Mouse (Mus musculus) embryonic facial prominence, embryonic 10.5 days (tissue): ENCODE data around the gene 2610318N02Rik. TPM values are rescaled to one million over a fixed set of nuclear protein-coding genes. Genes with fewer than 3 reads are reported as not detected.
A peak's percentile ranks its signal among the peaks of the same experiment; 100 is the strongest.

Experiments used
- DNase-seq: peaks from one replicate; pipeline ENCODE4 v3.0.0-alpha.2; 2017; ENCODE audit warnings: low spot score
- H3K27ac ChIP-seq: fragments of 300-500 bp; sonication (generic); replicated peaks from 2 replicates; pipeline ENCODE4 v1.5.1; 2016; ENCODE audit warnings: mild to moderate bottlenecking
- H3K27me3 ChIP-seq: fragments of 300-500 bp; sonication (generic); replicated peaks from 2 replicates; pipeline ENCODE4 v1.6.1; 2016; ENCODE audit warnings: low read depth, mild to moderate bottlenecking; ENCODE audit not compliant: poor library complexity, severe bottlenecking
- H3K36me3 ChIP-seq: fragments of 300-500 bp; sonication (generic); replicated peaks from 2 replicates; pipeline ENCODE4 v1.6.1; 2016; ENCODE audit warnings: mild to moderate bottlenecking, moderate library complexity
- H3K4me1 ChIP-seq: fragments of 300-500 bp; sonication (generic); 2 replicates; pipeline ENCODE4 v1.6.1; 2016
- H3K4me3 ChIP-seq: fragments of 300-500 bp; sonication (generic); 2 replicates; pipeline ENCODE4 v1.5.1; 2016; ENCODE audit warnings: mild to moderate bottlenecking, moderate library complexity
- H3K9me3 ChIP-seq: fragments of 300-500 bp; sonication (generic); 2 replicates; pipeline ENCODE4 v1.6.1; 2016; ENCODE audit warnings: mild to moderate bottlenecking
- WGBS: fragments of 180-500 bp; shearing (Covaris S2); methylation state at CpG from one replicate; pipeline ENCODE4 v1.1.7; 2016; 5-methylcytosine and 5-hydroxymethylcytosine counted together
- polyA plus RNA-seq: library from polyadenylated mRNA; unstranded; fragments of >200 nt; fragmentation: Nextera tagmentation; extraction: Ambion mirVana; gene quantifications from 2 replicates; pipeline ENCODE4 v1.2.1, GENCODE M21; 2016

2610318N02Rik gene
- polyA plus RNA-seq, 1 experiment from 2014 or later: 170 TPM

GRCm38 (mm10) chr16:17132906-17133200, 7.9 kb upstream of the 2610318N02Rik start:
- WGBS: 39% methylated on average over 7 of the region's 7 CpGs
- peak; percentile 39 for DNase-seq
- peak overlapping the region; percentile 87 for H3K4me3 ChIP-seq
- peaks cover 15% of the 10 kb centered on the region for H3K36me3 ChIP-seq
- H3K9me3 ChIP-seq: no peaks in the 10 kb centered on the region
- peak overlapping the region; percentile 93 for H3K27ac ChIP-seq
- H3K27me3 ChIP-seq: no peaks in the 10 kb centered on the region
- H3K4me1 ChIP-seq: peaks cover 23% of the 10 kb centered on the region

GRCm38 (mm10) chr16:17132089-17132905, 7.3 kb upstream of the 2610318N02Rik start, which contains the start of gene Sdf2l1:
Sdf2l1 (minus strand) TSS chr16:17132383.
- H3K36me3 ChIP-seq: peaks cover 15% of the 10 kb centered on the region
- H3K4me3 ChIP-seq: peak within 1 kb of the TSS; percentile 87
- H3K27me3 ChIP-seq: no peaks in the 10 kb centered on the region
- DNase-seq: peak; percentile 99
- H3K27ac ChIP-seq: peak within 1 kb of the TSS; percentile 93
- no peaks in the 10 kb centered on the region for H3K9me3 ChIP-seq
- H3K4me1 ChIP-seq: peaks cover 23% of the 10 kb centered on the region
- under 1% methylated on average over 47 of the region's 47 CpGs for WGBS

GRCm38 (mm10) chr16:17131191-17132088, 6.5 kb upstream of the 2610318N02Rik start:
- H3K4me3 ChIP-seq: peak overlapping the region; percentile 87
- peak overlapping the region; percentile 93 for H3K27ac ChIP-seq
- no peaks in the 10 kb centered on the region for H3K9me3 ChIP-seq
- WGBS: 4% methylated on average over 43 of the region's 43 CpGs
- peaks cover 15% of the 10 kb centered on the region for H3K36me3 ChIP-seq
- H3K4me1 ChIP-seq: peaks cover 23% of the 10 kb centered on the region
- no peaks in the 10 kb centered on the region for H3K27me3 ChIP-seq
- DNase-seq: peak; percentile 52

- Histone ChIP-seq H3K4me1 (peaks cover 44% of the 10 kb centered on the region), H3K4me3 (no peak overlapping the region), H3K9me3 (no peaks in the 10 kb centered on the region), H3K36me3 (peaks cover 31% of the 10 kb centered on the region), H3K27me3 (no peaks in the 10 kb centered on the region), H3K27ac (no peak overlapping the region)
- DNase-seq: peak; percentile 44
- WGBS: 95% methylated on average over 1 of the region's 1 CpGs
These were observed 2.3 kb upstream of the 2610318N02Rik start for GRCm38 (mm10) chr16:17127292-17127691.

- 2% methylated on average over 22 of the region's 22 CpGs for WGBS
- Histone ChIP-seq H3K4me1 (peaks cover 38% of the 10 kb centered on the region), H3K4me3 (peak overlapping the region; percentile 73), H3K27ac (peak overlapping the region; percentile 91), H3K9me3 (no peaks in the 10 kb centered on the region), H3K27me3 (no peaks in the 10 kb centered on the region), H3K36me3 (peaks cover 46% of the 10 kb centered on the region)
- DNase-seq: peak; percentile 90
These were observed 672 bp downstream of the 2610318N02Rik start for GRCm38 (mm10) chr16:17124119-17124870.

GRCm38 (mm10) chr16:17121569-17121968, 3.4 kb downstream of the 2610318N02Rik start:
- peaks cover 38% of the 10 kb centered on the region for H3K4me1 ChIP-seq
- H3K27ac ChIP-seq: no peak overlapping the region
- H3K9me3 ChIP-seq: no peaks in the 10 kb centered on the region
- 53% methylated on average over 14 of the region's 14 CpGs for WGBS
- 0 out of 2 replicates have a peak overlapping the region, but pooled peaks have one; percentile 17 for H3K4me3 ChIP-seq
- peaks cover 73% of the 10 kb centered on the region for H3K36me3 ChIP-seq
- H3K27me3 ChIP-seq: no peaks in the 10 kb centered on the region
- no peak for DNase-seq

- DNase-seq: no peak
- H3K4me1 ChIP-seq: peaks cover 10% of the 10 kb centered on the region
- H3K9me3 ChIP-seq: no peaks in the 10 kb centered on the region
- H3K27ac ChIP-seq: no peak overlapping the region
- H3K36me3 ChIP-seq: peaks cover 100% of the 10 kb centered on the region
- H3K27me3 ChIP-seq: no peaks in the 10 kb centered on the region
- no peak overlapping the region for H3K4me3 ChIP-seq
- 89% methylated on average over 5 of the region's 5 CpGs for WGBS
These were observed 7.6 kb downstream of the 2610318N02Rik start for GRCm38 (mm10) chr16:17117309-17117799.

- H3K4me3 ChIP-seq: peak within 1 kb of the TSS; percentile 69
- no peaks in the 10 kb centered on the region for H3K9me3 ChIP-seq
- WGBS: 10% methylated on average over 38 of the region's 38 CpGs
- peak; percentile 77 for DNase-seq
- peaks cover 72% of the 10 kb centered on the region for H3K36me3 ChIP-seq
- H3K27ac ChIP-seq: peak within 1 kb of the TSS; percentile 61
- no peaks in the 10 kb centered on the region for H3K27me3 ChIP-seq
- peaks cover 11% of the 10 kb centered on the region for H3K4me1 ChIP-seq
These were observed 13.9 kb downstream of the 2610318N02Rik start, which contains the start of gene Ppil2 for GRCm38 (mm10) chr16:17110771-17111743. Ppil2 (minus strand) TSS chr16:17111257.

GRCm38 (mm10) chr16:17104600-17104999, 20.4 kb downstream of the 2610318N02Rik start:
- H3K4me3 ChIP-seq: no peak overlapping the region
- H3K27ac ChIP-seq: no peak overlapping the region
- no peaks in the 10 kb centered on the region for H3K9me3 ChIP-seq
- WGBS: 95% methylated on average over 4 of the region's 4 CpGs
- H3K27me3 ChIP-seq: no peaks in the 10 kb centered on the region
- H3K36me3 ChIP-seq: peaks cover 94% of the 10 kb centered on the region
- DNase-seq: no peak
- peaks cover 2% of the 10 kb centered on the region; the same call in 1 of the 2 replicates for H3K4me1 ChIP-seq

GRCm38 (mm10) chr16:17102630-17103220, 22.2 kb downstream of the 2610318N02Rik start:
- Histone ChIP-seq H3K27ac (no peak overlapping the region), H3K4me1 (no peaks in the 10 kb centered on the region), H3K27me3 (no peaks in the 10 kb centered on the region), H3K36me3 (peaks cover 97% of the 10 kb centered on the region), H3K9me3 (no peaks in the 10 kb centered on the region), H3K4me3 (no peak overlapping the region)
- no peak for DNase-seq
- WGBS: 84% methylated on average over 7 of the region's 7 CpGs

GRCm38 (mm10) chr16:17096938-17097337, 28.0 kb downstream of the 2610318N02Rik start:
- 97% methylated on average over 3 of the region's 3 CpGs for WGBS
- no peak for DNase-seq
- Histone ChIP-seq H3K9me3 (no peaks in the 10 kb centered on the region), H3K36me3 (peaks cover 100% of the 10 kb centered on the region), H3K4me3 (no peak overlapping the region), H3K27ac (no peak overlapping the region), H3K4me1 (no peaks in the 10 kb centered on the region), H3K27me3 (no peaks in the 10 kb centered on the region)
